Mouse (Mus musculus) R1 (cell line): Measurements from ENCODE around the gene Clca3a1.
"Not testable (repeated sequence)": the region's sequence is repeated elsewhere in the genome, so short reads cannot be mapped to it uniquely, and the experiment has no call there.

Experiments
- DNase-seq: peaks from one replicate; pipeline ENCODE4 v3.0.0-alpha.2; 2018; ENCODE audit warnings: low read depth, low spot score

Clca3a1 gene

GRCm38 (mm10) chr3:144760592-144761309 is at the start of gene Clca3a1:
Clca3a1 (minus strand) TSS chr3:144760977.
- no peak for DNase-seq

GRCm38 (mm10) chr3:144808153-144808925 is 47.6 kb upstream of the Clca3a1 start:
- not testable (repeated sequence) for DNase-seq

DNA sequence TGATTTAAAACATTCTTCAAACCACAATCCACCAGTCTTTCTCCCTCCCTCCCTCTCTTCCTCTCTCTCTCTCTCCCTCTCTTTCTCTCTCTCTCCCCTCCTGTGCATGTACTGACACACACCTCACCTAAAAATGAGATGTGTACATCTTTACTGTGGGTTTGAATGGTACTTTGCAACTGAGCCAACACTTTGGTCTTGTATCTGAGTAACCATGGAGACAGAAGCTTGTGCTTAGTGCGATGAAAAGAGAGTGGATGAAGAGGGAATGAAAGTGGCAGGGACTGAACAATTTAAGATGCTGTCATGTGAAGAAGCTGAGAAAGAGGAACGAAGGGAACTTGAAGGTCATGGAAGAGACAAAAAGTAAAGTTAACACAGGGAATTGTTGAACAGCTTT is 45.8 kb upstream of the Clca3a1 start:
- DNase-seq: not testable (repeated sequence)

DNA sequence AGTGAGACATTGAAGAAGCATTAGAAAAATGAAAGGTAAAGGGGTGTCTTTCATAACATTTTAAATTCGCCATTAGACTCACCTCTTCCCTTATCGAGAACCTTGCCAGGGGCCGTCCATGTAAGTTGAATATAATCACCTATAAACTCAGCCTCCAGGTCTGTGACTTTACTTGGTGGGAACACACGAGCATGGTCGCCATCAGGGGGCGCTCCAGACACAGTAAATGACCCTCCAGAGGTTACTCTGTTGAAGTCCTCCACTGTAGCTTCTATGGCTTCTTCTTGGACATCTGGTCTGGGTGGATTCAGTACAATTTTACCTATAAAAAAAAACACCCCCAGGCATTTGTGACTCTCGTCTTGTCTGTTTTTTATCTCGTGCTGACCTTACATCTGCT is 41.1 kb upstream of the Clca3a1 start:
- DNase-seq: peak; percentile 60

GRCm38 (mm10) chr3:144785181-144786148 is 24.7 kb upstream of the Clca3a1 start:
- DNase-seq: no peak

DNA sequence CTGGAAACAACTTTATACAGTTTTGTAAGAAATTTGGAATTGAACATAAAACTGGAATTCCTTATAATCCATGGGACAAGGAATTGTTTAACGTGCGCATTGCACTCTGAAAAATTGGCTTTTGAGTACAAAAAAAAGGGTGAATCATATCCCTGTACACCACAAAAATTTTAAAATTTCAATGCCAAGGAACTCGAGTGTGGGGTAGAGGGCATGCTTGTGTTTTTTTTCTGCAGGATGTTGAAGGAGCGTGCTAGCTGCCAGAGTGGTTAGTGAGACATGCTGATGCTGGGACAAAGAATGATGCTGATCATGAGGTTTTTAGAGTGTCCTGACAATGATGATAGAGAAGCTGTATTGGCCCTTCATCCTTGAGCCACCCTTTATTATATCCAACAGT is 4.4 kb upstream of the Clca3a1 start:
- no peak for DNase-seq

GRCm38 (mm10) chr3:144761454-144761853 is 677 bp upstream of the Clca3a1 start:
- DNase-seq: no peak

DNA sequence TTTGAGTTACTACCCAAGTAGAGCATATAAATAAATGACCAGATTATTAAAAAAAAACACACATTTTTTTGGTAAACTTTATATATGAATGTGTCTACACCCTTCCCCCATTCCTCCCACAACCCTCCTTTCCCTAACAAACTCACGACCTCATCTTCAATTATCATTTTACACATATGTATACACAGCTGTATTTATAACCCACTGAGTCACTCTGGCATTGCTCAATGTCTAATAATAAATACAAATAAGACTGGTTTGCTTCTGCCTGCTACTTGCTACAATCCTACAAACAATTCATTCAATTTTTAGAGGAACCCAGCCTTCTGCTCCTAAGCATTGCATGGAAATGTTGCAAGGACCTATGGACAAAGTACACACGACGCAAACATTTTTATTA is 1.1 kb downstream of the Clca3a1 start:
- no peak for DNase-seq

- DNase-seq: not testable (repeated sequence)
These were observed 4.7 kb downstream of the Clca3a1 start for GRCm38 (mm10) chr3:144756103-144756502.

DNA sequence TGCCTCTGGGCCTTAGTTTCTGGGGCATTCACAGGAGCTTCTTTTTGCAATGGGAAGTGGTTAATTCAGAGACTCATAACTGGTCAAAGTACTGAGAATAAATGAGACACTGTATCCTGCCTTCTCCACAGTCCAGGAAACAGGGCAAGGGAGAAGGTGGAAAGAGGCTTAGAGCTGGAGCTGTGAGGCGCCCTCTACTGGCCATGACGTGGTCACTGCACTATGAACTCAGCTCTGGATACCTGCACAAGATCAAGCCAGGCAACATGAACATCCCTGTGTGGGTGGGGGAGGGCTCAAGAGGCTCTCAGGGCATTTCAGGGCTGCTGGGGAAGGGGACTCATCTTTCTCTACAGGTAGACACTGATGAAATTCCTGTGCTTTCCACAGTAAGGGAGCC is 7.7 kb downstream of the Clca3a1 start:
- DNase-seq: peak; percentile 66

- DNase-seq: not testable (repeated sequence)
These were observed 11.5 kb downstream of the Clca3a1 start for GRCm38 (mm10) chr3:144749062-144749963.

- DNase-seq: not testable (repeated sequence)
These were observed 13.1 kb downstream of the Clca3a1 start for GRCm38 (mm10) chr3:144747706-144748105.

- peak; percentile 53 for DNase-seq
These were observed 22.4 kb downstream of the Clca3a1 start for GRCm38 (mm10) chr3:144738396-144738795.

DNA sequence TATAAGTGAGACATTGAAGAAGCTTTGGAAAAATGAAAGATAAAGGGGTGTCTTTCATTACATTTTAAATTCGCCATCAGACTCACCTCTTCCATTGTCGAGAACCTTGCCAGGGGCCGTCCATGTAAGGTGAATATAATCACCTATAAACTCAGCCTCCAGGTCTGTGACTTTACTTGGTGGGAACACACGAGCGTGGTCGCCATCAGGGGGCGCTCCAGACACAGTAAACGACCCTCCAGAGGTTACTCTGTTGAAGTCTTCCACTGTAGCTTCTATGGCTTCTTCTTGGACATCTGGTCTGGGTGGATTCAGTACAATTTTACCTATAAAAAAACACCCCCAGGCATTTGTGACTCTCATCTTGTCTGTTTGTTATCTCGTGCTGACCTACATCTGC is 23.9 kb downstream of the Clca3a1 start:
- DNase-seq: peak; percentile 73

DNA sequence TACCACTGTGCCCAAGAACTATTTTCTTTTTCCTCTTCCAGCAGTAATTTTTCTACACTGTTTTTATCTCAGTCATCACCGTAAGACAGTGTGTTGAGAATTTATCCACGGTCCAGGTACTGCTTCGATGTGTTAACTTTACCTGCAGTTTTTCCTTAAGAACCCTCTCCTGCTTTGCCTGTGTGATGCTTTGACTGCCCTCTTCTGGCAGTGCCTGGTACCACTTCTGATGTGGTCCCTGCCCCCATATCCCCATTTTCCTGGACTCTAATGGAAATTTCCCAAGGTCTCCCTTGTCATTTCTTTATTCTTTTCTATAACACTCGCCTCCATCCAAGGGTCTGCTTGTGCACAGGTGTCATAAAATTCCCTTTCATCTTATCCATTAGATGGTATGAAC is 37.3 kb downstream of the Clca3a1 start:
- DNase-seq: peak; percentile 64

DNA sequence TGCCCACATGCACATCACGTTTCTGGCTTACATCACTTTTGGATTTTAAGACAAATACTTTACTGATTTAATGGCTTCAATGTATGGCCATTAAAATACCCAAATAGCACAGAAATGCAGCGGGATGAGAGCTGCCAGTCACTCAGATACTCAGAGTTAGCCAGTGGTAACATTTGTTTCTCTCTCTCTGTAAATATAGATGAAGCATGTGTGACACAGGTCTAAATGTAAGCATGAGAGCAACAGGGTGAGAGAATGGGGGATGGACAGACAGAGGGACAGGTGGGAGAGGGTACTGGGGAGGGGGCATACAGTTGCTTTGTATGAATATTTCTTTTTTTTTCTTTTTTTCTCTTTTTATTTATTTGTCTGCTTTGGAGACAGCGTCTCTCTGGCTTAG is 38.2 kb downstream of the Clca3a1 start:
- DNase-seq: not testable (repeated sequence)

GRCm38 (mm10) chr3:144721860-144722256 is 38.9 kb downstream of the Clca3a1 start:
- no peak for DNase-seq

GRCm38 (mm10) chr3:144721077-144721859 is 39.5 kb downstream of the Clca3a1 start:
- DNase-seq: no peak

DNA sequence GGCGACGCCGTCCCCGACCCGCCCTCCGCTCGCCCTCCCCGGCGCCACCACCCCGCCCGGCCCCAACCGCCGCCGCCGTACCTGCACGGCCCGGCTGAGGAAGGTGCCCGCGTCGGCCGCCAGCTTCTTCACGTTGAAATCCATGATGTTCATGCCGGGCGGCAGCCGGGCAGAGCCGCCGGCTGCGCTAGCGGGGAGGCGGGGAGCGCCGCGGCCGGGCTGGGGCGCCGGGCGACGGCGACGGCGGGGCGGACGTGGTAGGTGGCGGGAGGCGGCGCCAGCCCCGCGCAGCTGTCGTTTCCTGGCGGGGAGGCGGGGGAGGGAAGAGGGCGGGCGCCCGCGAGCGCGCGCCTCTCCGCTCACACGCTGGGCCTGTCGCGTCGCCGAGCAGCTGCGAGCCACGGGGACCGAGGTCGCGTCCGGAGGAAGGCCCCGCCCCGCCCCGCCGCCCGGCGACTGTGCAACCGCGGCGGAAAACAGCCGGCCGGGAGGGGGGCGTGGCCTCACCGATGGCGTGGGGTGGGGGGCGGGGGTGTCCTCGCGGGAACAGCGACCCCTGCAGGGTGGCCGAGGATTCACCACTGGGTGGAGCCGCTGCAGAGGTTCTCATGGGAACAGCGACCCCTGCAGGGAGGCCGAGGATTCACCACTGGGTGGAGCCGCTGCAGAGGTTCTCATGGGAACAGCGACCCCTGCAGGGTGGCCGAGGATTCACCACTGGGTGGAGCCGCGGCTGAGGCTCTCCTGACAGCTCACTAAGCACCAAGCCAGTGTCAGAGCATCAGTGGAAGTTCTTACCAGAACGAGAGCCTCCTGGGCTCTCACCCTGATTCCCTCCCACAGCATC is 40.7 kb downstream of the Clca3a1 start, which contains the start of gene Sh3glb1:
Gene Sh3glb1, minus strand, starts transcription at position 435 of the 847 bp plus-strand sequence.
- DNase-seq: peak; percentile 79
